Mouse (Mus musculus): ENCODE data around the gene Bcor. TPM values are rescaled to one million over a fixed set of nuclear protein-coding genes. Genes with fewer than 3 reads are reported as not detected.

Gene Bcor
- polyA plus RNA-seq, 1 experiment from 2014 or later: 8.1 TPM

- no peaks in the 10 kb centered on the region for H3K9me3 ChIP-seq (ENCODE audit: control insufficient read depth, low read length)
- peak overlapping the region; percentile 62 for H3K27ac ChIP-seq (ENCODE audit: low read length)
- H3K4me1 ChIP-seq (ENCODE audit: control insufficient read depth, insufficient read depth, low read length): peaks cover 33% of the 10 kb centered on the region
- H3K4me2 ChIP-seq (ENCODE audit: low read depth, low read length): peak overlapping the region; percentile 87
- ATAC-seq: no peak
- peaks cover 43% of the 10 kb centered on the region for H3K27me3 ChIP-seq (replicated peaks; ENCODE audit: control insufficient read depth, insufficient read depth, low read length)
- H3K36me3 ChIP-seq (ENCODE audit: control insufficient read depth, insufficient read depth, low read length): no peaks in the 10 kb centered on the region
- peak overlapping the region; percentile 47 for H3K4me3 ChIP-seq (ENCODE audit: low read length)
- H3K9ac ChIP-seq (ENCODE audit: low read depth, low read length): peak overlapping the region; percentile 64
- WGBS: 2% methylated on average over 24 of the region's 25 CpGs
Observed at GRCm38 (mm10) chrX:12137121-12137521, 23.0 kb downstream of the Bcor start.

- Histone ChIP-seq H3K27me3 (replicated peaks; ENCODE audit: control insufficient read depth, insufficient read depth, low read length) (peaks cover 45% of the 10 kb centered on the region), H3K9ac (ENCODE audit: low read depth, low read length) (peak overlapping the region; percentile 64), H3K9me3 (ENCODE audit: control insufficient read depth, low read length) (no peaks in the 10 kb centered on the region), H3K36me3 (ENCODE audit: control insufficient read depth, insufficient read depth, low read length) (no peaks in the 10 kb centered on the region), H3K27ac (ENCODE audit: low read length) (peak overlapping the region; percentile 62), H3K4me3 (ENCODE audit: low read length) (peak overlapping the region; percentile 47), H3K4me1 (ENCODE audit: control insufficient read depth, insufficient read depth, low read length) (peaks cover 33% of the 10 kb centered on the region), H3K4me2 (ENCODE audit: low read depth, low read length) (peak overlapping the region; percentile 87)
- 3% methylated on average over 50 of the region's 50 CpGs for WGBS
- ATAC-seq: peak; percentile 27
Observed at GRCm38 (mm10) chrX:12136261-12137101, 23.7 kb downstream of the Bcor start.

GRCm38 (mm10) chrX:12135121-12136111 lies 24.7 kb downstream of the Bcor start:
- peak overlapping the region; percentile 41 for H3K4me3 ChIP-seq (ENCODE audit: low read length)
- peak overlapping the region; percentile 63 for H3K9ac ChIP-seq (ENCODE audit: low read depth, low read length)
- 4% methylated on average over 52 of the region's 75 CpGs for WGBS
- no peaks in the 10 kb centered on the region for H3K36me3 ChIP-seq (ENCODE audit: control insufficient read depth, insufficient read depth, low read length)
- H3K9me3 ChIP-seq (ENCODE audit: control insufficient read depth, low read length): no peaks in the 10 kb centered on the region
- peaks cover 45% of the 10 kb centered on the region for H3K27me3 ChIP-seq (replicated peaks; ENCODE audit: control insufficient read depth, insufficient read depth, low read length)
- H3K27ac ChIP-seq (ENCODE audit: low read length): peak overlapping the region; percentile 69
- peak overlapping the region; percentile 87 for H3K4me2 ChIP-seq (ENCODE audit: low read depth, low read length)
- peak; percentile 56 for ATAC-seq
- H3K4me1 ChIP-seq (ENCODE audit: control insufficient read depth, insufficient read depth, low read length): peaks cover 35% of the 10 kb centered on the region

GRCm38 (mm10) chrX:12134541-12134940 lies 25.6 kb downstream of the Bcor start:
- no peak for ATAC-seq
- Histone ChIP-seq H3K4me3 (ENCODE audit: low read length) (no peak overlapping the region), H3K9ac (ENCODE audit: low read depth, low read length) (0 out of 2 replicates have a peak overlapping the region, but pooled peaks have one; percentile 63), H3K36me3 (ENCODE audit: control insufficient read depth, insufficient read depth, low read length) (no peaks in the 10 kb centered on the region), H3K4me2 (ENCODE audit: low read depth, low read length) (peak overlapping the region; percentile 69; the same call in 1 of the 2 replicates), H3K4me1 (ENCODE audit: control insufficient read depth, insufficient read depth, low read length) (peaks cover 36% of the 10 kb centered on the region), H3K9me3 (ENCODE audit: control insufficient read depth, low read length) (no peaks in the 10 kb centered on the region), H3K27ac (ENCODE audit: low read length) (peak overlapping the region; percentile 41), H3K27me3 (replicated peaks; ENCODE audit: control insufficient read depth, insufficient read depth, low read length) (peaks cover 44% of the 10 kb centered on the region)
- WGBS: 21% methylated on average over 19 of the region's 19 CpGs

- Histone ChIP-seq H3K9ac (ENCODE audit: low read depth, low read length) (peak overlapping the region; percentile 64), H3K27me3 (replicated peaks; ENCODE audit: control insufficient read depth, insufficient read depth, low read length) (peaks cover 44% of the 10 kb centered on the region), H3K4me2 (ENCODE audit: low read depth, low read length) (peak overlapping the region; percentile 69), H3K4me1 (ENCODE audit: control insufficient read depth, insufficient read depth, low read length) (peaks cover 41% of the 10 kb centered on the region), H3K4me3 (ENCODE audit: low read length) (peak overlapping the region; percentile 33), H3K9me3 (ENCODE audit: control insufficient read depth, low read length) (no peaks in the 10 kb centered on the region), H3K36me3 (ENCODE audit: control insufficient read depth, insufficient read depth, low read length) (no peaks in the 10 kb centered on the region), H3K27ac (ENCODE audit: low read length) (peak overlapping the region; percentile 63)
- WGBS: 10% methylated on average over 21 of the region's 21 CpGs
- ATAC-seq: no peak
Observed at GRCm38 (mm10) chrX:12133836-12134431, 26.2 kb downstream of the Bcor start.

- 4% methylated on average over 48 of the region's 49 CpGs for WGBS
- H3K4me2 ChIP-seq (ENCODE audit: low read depth, low read length): peak overlapping the region; percentile 69
- H3K9me3 ChIP-seq (ENCODE audit: control insufficient read depth, low read length): no peaks in the 10 kb centered on the region
- peaks cover 49% of the 10 kb centered on the region for H3K27me3 ChIP-seq (replicated peaks; ENCODE audit: control insufficient read depth, insufficient read depth, low read length)
- H3K36me3 ChIP-seq (ENCODE audit: control insufficient read depth, insufficient read depth, low read length): no peaks in the 10 kb centered on the region
- peak overlapping the region; percentile 63 for H3K27ac ChIP-seq (ENCODE audit: low read length)
- peak; percentile 57 for ATAC-seq
- H3K9ac ChIP-seq (ENCODE audit: low read depth, low read length): peak overlapping the region; percentile 64
- peak overlapping the region; percentile 33 for H3K4me3 ChIP-seq (ENCODE audit: low read length)
- H3K4me1 ChIP-seq (ENCODE audit: control insufficient read depth, insufficient read depth, low read length): peaks cover 43% of the 10 kb centered on the region
Observed at GRCm38 (mm10) chrX:12133178-12133835, 26.8 kb downstream of the Bcor start.

- H3K4me3 ChIP-seq (ENCODE audit: low read length): no peak overlapping the region
- peaks cover 41% of the 10 kb centered on the region for H3K4me1 ChIP-seq (ENCODE audit: control insufficient read depth, insufficient read depth, low read length)
- H3K4me2 ChIP-seq (ENCODE audit: low read depth, low read length): 0 out of 2 replicates have a peak overlapping the region, but pooled peaks have one; percentile 69
- no peak for ATAC-seq
- H3K9ac ChIP-seq (ENCODE audit: low read depth, low read length): peak overlapping the region; percentile 64
- WGBS: 31% methylated on average over 8 of the region's 8 CpGs
- H3K36me3 ChIP-seq (ENCODE audit: control insufficient read depth, insufficient read depth, low read length): no peaks in the 10 kb centered on the region
- H3K9me3 ChIP-seq (ENCODE audit: control insufficient read depth, low read length): no peaks in the 10 kb centered on the region
- peaks cover 49% of the 10 kb centered on the region for H3K27me3 ChIP-seq (replicated peaks; ENCODE audit: control insufficient read depth, insufficient read depth, low read length)
- 0 out of 2 replicates have a peak overlapping the region, but pooled peaks have one; percentile 63 for H3K27ac ChIP-seq (ENCODE audit: low read length)
Observed at GRCm38 (mm10) chrX:12132541-12133177, 27.5 kb downstream of the Bcor start.

All from intestine, embryonic 16.5 days (tissue).